Mouse (Mus musculus): Measurements from ENCODE around the gene Il2ra.

The Il2ra gene

GRCm38 (mm10) chr2:11653780-11654179 lies 11.2 kb downstream of the Il2ra start:
- DNase-seq, result no peak

- DNase-seq, result no peak
Observed at GRCm38 (mm10) chr2:11654990-11655931, 12.7 kb downstream of the Il2ra start.

DNA sequence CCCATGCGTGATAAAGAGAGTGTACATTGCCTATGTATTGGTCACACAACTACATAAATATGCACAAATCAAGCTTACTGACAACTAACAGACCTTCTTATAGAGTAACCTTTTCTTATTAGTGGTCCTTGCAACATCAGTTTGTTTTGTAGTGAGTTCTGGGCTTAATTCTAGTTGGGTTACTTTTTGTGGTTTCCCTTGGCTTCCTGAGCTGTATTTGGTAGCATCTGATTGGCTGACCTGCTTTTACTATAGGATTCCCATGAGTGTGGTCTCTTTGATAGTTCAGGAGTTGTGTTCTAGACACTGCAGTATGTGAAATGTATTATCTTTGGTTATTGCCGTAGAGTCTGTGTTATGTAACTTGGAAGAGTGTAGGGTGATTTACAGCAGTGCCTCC lies 15.0 kb downstream of the Il2ra start:
- no peak for DNase-seq

DNA sequence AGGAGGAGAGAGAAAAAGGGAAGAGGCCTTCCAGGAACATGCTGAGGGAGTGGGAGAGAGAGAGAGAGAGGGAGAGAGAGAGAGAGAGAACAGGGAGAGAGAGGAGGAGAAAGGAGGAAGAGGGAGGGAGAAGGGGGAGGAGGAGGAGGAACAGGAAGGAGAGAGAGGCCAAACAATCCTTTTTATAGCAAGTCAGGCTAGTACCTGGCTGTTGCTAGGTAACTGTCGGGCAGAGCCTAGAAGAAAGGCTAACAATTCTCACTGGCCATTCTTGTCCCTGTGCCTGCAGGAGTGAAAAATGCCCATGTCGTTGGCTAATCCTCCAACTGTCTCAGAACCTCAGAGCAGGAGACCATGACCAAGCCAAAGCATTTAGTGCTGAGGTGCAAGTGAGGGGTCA lies 16.7 kb downstream of the Il2ra start:
- DNase-seq, result no peak

DNA sequence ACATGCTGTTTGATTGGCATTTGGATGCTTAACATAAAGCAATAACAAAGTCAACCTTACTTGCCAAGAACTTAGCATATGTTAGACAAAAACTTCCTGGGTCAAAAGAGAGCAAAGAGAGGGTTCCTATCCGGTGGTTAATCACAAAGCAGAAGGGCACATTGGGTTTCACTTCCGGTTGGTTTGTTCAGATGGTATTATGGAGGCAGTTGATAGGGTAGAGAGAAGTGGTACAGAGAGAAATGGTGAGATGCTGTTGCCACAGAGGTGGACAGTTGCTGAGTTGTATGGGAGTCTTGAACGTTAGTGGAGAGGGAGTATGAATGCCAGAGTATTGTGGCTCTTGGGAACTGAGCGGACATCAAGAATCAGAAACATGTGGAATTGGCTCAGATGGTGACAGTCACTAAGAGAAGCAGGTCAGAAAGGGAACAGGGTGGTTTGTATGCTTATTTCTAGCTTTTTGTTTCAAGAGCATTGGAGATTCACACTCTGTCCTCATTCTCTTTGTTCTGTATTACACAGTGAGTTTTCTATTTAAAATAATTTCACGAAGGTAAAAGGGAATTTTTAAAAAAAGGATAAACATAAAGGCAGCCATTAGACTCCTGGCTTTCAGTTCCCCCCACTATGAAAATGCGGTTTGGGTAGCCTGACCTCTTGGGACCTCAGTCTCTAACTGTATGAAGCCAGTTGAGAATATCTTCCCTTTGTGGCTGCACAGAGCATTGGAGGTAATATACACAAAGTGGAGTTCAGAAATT lies 19.7 kb downstream of the Il2ra start:
- DNase-seq, result no peak

DNA sequence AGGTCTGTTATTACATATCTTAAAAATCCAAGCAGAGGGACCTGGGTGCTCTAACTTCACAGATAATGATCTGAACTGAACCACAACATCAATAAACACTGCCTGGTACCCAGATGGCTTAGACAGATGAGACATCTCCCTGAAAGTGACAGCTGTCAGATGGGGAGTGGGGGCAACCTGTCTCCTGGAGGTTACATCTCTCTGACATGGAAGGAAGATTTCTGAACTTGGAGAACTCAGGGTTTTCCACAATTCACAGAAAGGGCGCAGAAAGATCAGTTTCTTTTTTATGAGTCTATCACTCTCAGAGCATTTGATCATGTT lies 20.3 kb downstream of the Il2ra start:
- DNase-seq, result no peak

- DNase-seq, result peak; percentile 35
Observed at GRCm38 (mm10) chr2:11663961-11664360, 21.4 kb downstream of the Il2ra start.

DNA sequence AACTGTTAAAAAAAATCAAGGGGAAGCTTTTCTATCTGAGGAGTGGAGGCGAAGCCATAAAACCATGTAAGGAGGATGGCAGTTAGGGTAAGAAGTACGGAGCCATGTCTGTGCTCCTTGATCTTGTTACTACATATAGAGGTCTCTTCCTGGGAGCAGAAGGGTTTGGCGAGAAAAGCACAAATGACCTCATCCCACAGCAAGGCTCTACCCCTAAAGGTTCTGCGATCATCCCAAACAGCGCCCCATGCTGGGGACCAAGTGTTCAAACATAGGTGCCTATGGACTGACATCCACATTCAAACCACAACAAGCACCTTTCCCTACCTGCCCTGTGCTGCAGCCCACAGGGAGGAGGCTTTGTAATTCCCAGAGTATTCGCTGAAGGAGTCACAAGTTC lies 21.8 kb downstream of the Il2ra start:
- peak; percentile 3 for DNase-seq

DNA sequence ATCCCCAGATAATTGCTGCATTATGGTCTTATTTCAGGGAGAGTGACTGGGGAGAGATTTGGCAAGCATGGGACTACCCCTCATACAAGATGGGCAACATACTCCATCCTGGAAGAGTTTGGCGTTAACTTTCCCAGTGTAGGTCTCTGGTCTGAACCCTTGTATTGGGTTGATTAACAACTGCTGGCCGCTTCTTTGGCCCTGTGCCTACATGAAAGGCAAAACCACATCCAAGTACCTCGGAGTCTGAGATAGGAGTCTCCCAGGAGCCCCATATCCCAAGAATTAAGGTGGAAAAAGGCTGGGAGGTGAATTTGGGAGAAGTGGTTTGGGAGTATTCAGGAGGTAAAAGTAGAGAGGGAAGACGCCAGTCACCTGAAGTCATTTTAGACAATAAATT lies 22.2 kb downstream of the Il2ra start:
- no peak for DNase-seq

GRCm38 (mm10) chr2:11665326-11665725 lies 22.7 kb downstream of the Il2ra start:
- no peak for DNase-seq

- DNase-seq, result no peak
Observed at GRCm38 (mm10) chr2:11672144-11672543, 29.5 kb downstream of the Il2ra start.

DNA sequence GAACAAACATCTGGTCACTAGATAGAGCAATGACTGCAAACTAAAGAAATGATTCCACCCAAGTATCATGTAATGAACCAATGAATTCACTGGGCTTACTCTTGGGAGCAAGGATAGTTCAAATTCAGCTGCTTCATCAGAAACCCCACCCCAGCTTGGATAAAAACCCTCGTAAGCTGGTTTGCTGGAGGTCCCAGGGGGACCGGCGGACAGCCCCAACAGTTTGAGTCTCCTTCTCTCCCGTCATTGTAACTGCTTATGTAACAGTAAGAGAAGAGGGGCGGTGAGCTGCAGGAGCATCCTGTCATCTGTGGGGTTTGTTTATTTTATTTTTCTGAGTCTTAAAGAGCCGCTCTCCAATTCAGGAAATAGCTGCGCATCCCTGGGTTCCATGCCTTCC lies 37.0 kb downstream of the Il2ra start:
- no peak for DNase-seq

DNA sequence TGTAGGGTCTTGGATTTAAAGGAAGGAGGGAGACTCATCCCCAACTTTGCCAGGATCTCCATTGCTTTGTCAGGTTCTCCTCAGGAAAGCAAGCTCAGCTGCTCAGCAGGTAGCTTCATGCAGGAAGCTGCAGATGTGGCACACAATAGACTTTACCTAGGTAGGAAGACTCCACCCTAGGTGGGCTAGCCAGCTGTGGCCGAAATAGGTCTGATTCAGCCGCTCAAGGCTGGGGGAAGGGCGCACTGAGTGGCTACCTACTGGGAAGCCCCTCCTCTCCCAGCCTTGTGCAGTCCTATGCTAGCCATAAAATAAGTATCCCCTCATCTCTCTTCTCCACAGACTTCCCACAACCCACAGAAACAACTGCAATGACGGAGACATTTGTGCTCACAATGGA lies 40.1 kb downstream of the Il2ra start:
- no peak for DNase-seq

DNA sequence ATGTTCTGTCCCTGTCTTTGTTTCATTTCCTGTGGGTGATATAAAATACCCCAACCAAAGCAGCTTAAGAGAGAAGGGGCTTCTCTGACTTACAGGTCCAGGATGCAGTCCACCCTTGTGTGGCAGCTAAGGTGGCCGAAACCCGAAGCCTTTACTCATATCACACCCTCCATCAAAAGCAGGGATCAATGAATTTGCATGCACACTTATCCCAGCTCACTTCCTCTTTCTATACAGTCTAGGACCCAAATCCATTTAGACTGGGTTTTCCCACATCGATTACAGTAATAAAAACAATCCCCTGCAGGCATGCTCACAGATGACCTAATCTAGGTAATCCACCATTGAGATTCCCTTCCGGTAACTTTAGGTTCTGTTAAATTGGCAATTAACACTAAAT lies 43.9 kb downstream of the Il2ra start:
- no peak for DNase-seq

DNA sequence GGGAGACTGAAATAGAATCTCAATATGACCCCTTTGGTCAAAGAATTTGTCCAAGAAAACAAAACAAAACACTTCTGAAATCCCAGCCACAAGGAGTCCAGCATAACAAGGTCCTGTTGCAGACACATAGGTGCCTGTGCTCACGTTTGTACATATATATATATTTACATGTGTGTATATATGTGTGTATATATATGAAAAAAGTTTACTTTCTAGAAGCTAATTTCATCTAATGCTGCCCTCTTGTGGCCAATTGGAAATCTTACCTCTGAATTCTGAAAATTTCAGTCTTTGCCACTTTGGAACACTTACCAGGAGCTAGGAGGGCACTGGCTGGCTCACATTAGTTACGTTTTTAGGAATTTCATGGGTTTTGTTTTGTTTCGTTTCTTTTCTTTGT lies 44.8 kb downstream of the Il2ra start:
- peak; percentile 7 for DNase-seq

DNA sequence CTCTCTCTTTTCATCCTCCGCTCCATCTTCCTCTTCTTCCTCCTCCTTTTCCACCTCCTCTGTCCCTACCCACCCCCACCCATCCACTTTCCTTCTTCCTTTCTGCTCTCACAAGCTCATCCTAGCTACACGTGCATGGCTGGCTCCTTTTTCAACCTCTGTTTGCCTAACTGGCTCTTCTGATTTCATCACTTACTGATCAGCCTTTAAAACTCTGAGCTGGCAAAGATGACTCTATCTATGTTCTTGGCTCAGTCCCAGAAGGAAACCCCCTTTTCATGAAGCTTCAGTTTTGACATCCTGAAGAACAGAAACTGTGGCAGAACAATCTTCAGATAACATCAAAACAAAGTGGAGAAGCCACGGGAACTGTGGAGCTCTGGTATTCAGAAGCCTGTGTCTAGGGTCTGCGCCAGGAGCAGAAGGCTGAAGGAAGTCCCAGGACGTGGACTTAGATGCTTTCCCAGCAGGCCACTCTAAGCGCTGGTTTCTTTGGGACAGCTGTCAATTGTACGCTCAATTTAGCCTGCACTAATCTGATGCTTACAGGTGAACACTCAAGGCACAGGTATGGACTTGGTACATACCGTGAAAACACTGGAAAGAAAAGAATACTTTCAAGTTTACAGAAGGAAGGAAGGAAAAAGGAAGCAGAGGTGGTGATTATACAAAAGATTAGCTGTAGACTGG lies 47.7 kb downstream of the Il2ra start:
- no peak for DNase-seq

- DNase-seq, result no peak
Observed at GRCm38 (mm10) chr2:11693352-11693751, 50.7 kb downstream of the Il2ra start.

DNA sequence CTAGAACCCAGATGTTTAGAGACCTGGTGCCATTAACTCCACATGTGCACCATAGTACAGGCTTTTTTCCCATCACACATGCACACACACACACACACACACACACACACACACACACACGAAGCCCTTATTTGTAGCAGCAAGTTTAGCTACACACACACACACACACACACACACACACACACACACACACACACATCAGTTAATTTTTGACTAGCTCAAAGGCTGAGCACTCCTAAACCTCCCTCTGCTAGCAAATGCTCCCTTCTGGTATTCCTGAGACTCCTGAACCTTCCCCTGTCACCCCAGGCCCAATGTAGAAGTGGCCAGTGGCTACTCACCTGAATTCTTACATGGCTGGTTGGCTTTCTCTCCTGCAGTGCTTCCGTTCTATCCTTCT lies 51.5 kb downstream of the Il2ra start:
- no peak for DNase-seq

GRCm38 (mm10) chr2:11695867-11696266 lies 53.3 kb downstream of the Il2ra start:
- no peak for DNase-seq

GRCm38 (mm10) chr2:11698994-11699393 lies 56.4 kb downstream of the Il2ra start:
- no peak for DNase-seq

DNA sequence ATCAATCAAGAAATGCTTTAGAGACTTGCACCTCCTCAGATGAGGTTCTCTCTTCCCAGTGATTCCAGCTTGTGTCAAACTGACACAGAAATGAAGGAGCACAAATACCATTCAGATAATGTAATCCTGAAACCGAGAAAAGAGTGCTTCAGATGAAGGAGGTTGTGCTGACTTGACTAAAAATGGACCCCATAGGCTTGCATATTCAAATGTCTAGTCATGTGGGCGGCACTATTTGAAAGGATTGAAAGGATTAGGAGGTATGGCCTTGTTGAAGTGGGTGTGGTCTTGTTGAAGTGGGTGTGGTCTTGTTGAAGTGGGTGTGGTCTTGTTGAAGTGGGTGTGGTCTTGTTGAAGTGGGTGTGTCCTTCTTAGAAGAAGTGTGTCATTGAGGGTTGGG lies 57.3 kb downstream of the Il2ra start:
- no peak for DNase-seq

- no peak for DNase-seq
Observed at GRCm38 (mm10) chr2:11705201-11706025, 62.8 kb downstream of the Il2ra start, which contains the start of gene Il15ra. Gene Il15ra, plus strand, starts transcription at chr2:11705290.

Data from cerebellum, adult 8-10 months (tissue).